Mouse (Mus musculus) cerebral cortex, adult 2 months (tissue): ENCODE measurements around the gene Mrpl41.

Experiments used
- WGBS: fragments of 180-500 bp; shearing (Covaris S2); methylation state at CpG from one replicate; pipeline ENCODE4 v1.1.7; 2018; 5-methylcytosine and 5-hydroxymethylcytosine counted together

Gene Mrpl41

DNA sequence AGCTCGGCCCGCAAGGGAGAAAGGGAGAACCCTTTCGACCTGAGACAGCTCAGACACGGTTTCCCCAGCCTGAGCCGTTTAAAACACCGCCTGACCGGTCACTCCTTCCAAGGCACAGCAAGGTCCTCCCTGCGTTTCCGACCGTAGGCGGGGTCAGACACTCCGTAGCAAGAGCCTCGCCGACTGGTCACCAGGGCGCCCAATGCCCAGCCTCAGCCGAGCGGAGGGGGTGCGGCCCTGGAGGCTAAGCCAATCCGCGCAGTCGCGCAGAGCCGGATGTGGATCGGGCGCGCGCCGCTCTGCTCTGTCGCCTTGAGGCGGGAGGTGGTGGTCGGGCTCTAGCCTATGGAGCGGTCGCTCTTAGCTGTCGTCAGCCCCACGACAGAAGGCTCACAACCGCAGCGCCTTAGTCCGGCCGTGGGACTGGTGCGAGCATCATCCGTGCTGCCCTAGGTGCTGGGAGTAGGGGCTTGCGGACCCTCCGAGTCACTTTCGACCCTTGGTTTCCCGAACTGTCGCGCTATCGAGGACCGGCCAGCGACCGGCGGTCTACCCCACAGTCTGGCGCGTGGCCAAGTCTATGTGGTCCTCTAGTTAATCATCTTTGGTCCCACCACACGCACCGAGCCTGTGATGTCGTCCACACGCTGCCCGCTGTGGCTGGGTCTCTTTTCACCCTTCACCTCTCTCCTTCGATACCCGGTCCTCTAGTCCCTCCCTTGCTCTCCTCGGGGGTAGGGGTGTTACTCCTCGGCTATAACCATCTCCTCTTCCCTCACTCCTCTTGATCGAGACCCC, at the start of gene Mrpl41:
Gene Mrpl41 (minus strand): TSS at position 193 of the 798 bp plus-strand sequence.
- under 1% methylated on average over 64 of the region's 64 CpGs for WGBS

GRCm38 (mm10) chr2:25022678-25023077, 47.8 kb upstream of the Mrpl41 start:
- WGBS = 69% methylated on average over 1 of the region's 1 CpGs

GRCm38 (mm10) chr2:25006767-25007166, 31.9 kb upstream of the Mrpl41 start:
- 97% methylated on average over 1 of the region's 1 CpGs for WGBS

DNA sequence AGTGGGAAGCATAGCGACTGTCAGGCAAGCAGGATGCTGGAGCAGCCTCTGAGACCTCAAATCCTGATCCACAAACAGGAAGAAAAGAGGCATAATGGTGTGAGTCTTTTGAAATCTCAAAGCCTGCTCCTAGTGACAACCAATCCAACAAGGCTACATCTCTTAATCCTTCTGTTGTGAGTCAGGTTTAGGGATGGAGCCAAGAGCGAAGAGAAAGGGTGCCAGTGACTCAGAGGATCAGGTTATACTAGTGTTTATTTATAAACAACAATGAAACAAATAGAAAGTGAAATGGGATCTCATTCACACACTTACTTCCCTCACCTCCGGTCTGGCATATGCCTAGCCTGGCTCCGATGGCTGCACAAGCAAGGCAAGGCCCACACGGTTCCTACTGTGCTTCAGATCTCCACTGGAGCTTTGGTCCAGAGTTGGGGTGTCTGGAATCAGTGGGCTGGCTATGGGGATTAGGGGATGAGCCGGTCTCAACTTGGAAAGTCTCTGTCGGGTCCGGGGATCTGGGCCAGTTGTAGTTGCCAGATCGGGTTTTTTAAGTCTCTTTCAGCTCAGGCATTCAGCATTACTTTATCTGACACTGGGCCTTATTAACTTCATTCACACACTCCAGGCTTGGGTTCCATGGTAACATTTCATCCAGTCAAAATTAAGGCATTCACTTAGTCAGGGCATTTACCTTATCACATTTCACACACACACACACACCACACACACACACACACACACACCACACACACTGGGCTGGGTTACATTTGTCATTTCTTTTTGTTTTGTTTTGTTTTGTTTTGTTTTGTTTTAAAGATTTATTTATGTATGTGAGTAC, 29.3 kb upstream of the Mrpl41 start:
- WGBS = 63% methylated on average over 9 of the region's 9 CpGs

- 54% methylated on average over 3 of the region's 3 CpGs for WGBS
Measured at GRCm38 (mm10) chr2:25000544-25001235, 25.8 kb upstream of the Mrpl41 start.

- 87% methylated on average over 2 of the region's 2 CpGs for WGBS
Measured at GRCm38 (mm10) chr2:24996471-24996870, 21.6 kb upstream of the Mrpl41 start.

DNA sequence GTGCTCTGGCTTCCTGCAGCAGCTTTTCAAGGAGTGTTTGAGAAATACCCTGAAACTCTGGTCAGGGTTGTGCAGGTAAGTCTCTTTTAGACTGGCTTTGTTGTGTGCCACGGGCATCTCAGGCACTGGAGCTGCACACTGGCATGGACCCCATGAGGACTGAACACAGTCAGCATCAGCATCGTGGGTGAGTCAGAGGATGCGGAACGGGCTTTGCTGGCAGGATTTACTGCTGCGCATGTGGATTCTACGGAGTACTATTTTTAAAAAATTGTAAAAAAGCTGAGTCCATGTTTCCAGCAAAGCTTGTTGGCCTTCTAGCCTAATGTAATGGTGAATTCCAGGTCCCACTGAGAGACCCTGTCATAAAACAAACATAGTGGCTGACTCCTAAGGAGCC, 20.4 kb upstream of the Mrpl41 start:
- 64% methylated on average over 6 of the region's 6 CpGs for WGBS

GRCm38 (mm10) chr2:24987762-24988161, 12.9 kb upstream of the Mrpl41 start:
- WGBS = 78% methylated on average over 2 of the region's 2 CpGs

- 90% methylated on average over 5 of the region's 5 CpGs for WGBS
Measured at GRCm38 (mm10) chr2:24976960-24977359, 2.1 kb upstream of the Mrpl41 start.

- under 1% methylated on average over 16 of the region's 16 CpGs for WGBS
Measured at GRCm38 (mm10) chr2:24975704-24976297, 903 bp upstream of the Mrpl41 start, which contains the start of gene Pnpla7. Gene Pnpla7 (plus strand): TSS chr2:24976033.

DNA sequence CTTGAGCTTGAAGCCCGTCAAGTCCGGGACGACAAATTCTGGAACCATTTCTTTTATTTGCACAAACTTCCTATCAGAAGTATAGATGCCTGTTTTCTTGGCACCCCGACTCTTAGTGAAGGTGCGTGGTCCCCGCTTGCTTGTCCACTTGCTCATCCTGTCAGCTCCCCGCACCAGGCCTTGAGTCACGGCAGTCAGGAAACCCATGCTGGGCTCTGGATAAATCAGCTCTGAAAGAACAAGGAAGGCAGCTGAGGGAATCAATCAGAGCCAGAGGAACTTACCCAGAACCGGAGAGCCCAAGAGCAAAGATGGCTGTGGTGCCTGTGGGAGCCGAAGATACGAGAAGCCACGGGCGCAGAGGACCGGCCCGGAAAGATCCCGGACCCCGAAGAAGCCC, 446 bp downstream of the Mrpl41 start:
- under 1% methylated on average over 17 of the region's 17 CpGs for WGBS

- WGBS = 64% methylated on average over 4 of the region's 4 CpGs
Measured at GRCm38 (mm10) chr2:24970386-24970785, 4.5 kb downstream of the Mrpl41 start.

GRCm38 (mm10) chr2:24962304-24963000, 12.4 kb downstream of the Mrpl41 start, which contains the start of gene Dph7:
Gene Dph7 (plus strand): TSS chr2:24962400.
- under 1% methylated on average over 28 of the region's 28 CpGs for WGBS

DNA sequence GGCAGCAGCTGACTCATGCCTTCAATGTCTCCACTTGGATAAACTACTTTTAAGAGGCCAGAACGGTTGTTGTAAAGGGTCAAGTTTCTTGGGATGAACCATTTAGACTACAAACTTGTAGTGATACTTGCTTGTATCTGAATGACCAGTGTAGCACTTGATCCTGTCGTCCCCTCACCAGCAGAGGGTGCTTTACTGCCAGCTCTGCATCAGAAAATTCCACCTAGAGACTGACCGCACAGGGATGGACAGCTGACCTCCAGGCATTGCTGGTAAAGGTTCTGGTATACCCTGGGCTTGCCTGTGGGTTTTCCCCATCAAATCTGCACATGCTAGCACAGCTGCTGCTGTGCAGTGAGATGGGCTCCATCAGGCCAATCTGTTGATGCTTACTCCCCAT, 14.0 kb downstream of the Mrpl41 start:
- WGBS = 25% methylated on average over 3 of the region's 3 CpGs

DNA sequence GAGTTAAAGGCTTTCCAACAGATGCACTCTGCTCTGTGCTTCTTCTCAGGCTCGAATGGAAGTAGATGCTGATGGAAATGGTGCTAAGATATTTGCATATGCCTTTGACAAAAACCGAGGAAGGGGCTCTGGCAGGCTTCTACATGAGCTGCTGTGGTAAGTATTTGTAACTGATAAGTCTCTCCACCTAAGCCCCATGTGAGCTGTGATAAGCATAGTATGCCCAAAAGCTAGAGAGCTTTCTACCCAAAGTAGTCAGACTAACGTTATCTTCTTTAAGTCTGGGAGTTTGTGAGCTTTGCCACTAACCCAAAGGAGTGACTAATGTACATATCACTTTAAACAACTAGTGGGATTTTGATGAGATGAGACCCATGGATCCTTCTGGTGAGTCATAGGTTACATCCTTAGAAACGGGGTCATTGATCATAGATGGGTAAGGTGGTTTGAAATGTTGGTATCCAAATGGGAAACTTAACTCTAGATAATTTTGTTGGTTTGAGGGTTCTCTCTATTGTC, 22.3 kb downstream of the Mrpl41 start:
- 90% methylated on average over 4 of the region's 4 CpGs for WGBS

DNA sequence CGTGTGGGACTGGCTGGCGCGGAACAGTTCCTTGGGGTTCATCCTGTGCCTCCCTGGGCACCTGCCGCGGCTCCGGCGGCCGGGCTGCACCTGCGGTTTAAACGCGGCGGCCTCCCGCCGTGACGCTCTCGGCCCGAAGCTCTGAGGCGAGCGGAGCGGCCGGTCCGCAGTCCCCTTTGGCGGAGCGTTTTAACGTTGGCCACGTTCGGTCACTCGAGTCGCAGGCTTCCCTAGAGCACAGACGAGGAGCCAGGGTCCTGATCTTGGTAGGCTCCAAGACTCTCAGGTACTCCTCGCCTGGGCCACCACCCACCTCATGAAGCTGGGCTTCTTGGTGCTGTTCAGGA, 24.7 kb downstream of the Mrpl41 start:
- 0% methylated on average over 31 of the region's 31 CpGs for WGBS

DNA sequence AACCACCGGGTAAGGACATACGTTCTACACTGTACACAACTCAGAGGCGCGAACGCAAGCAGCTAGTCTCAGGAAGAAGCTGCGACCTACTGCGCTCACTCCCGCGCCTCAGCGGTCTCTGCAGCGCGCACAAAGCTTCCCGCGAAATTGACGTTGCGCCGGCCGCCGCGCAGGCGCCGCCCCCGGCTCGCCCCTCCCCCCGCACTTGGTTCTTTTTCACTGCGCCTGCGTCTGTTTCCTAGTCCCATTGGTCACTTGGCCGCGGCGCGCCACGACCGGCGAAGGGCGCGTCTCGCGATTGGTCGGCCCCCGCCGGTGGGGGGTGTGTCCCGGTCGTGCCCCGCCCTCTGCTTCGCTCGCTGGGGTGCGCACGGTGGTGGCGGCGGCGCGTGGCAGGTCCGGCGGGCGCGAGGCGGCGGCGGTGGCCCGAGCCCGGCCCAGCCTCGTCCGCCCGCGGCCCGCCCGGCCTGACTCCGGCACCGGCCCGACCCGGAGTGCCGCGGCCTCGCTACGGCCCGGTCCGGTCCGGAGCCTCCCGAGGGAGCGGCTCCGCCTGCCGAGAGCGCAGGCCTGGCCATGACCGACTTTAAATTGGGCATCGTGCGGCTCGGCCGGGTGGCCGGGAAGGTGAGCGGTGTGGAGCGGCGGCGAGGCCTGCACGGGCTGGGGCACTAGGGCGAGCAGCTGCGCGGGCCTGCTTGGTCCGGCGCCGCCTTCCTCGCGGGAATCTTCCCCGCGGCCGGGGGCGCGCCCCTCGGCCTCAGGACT, 25.3 kb downstream of the Mrpl41 start, which contains the start of gene Zmynd19:
Gene Zmynd19 (plus strand): TSS at position 372 of the 768 bp plus-strand sequence.
- 2% methylated on average over 107 of the region's 108 CpGs for WGBS

- WGBS = 67% methylated on average over 2 of the region's 2 CpGs
Measured at GRCm38 (mm10) chr2:24944304-24944703, 30.6 kb downstream of the Mrpl41 start.

DNA sequence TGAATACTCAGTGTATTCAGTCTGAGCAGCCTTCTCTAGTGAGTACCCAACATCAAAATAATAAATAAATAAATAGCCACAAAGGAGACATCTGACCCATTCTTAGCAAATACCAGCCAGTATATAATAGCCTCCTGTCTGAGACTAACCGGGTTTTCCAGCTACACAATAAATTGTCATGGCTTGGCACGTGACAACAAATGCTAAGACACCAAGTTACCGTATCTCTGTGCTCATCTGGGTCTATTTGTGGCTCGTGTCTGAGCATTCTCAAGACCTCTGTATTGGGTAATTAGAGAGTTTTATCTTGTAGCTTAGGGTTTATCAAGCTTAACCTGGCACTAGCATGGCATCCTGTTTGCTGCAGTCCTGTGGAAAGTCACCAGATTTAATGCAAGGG, 32.8 kb downstream of the Mrpl41 start:
- WGBS = 75% methylated on average over 4 of the region's 4 CpGs
